Mouse (Mus musculus) cerebellum, postnatal 10 days (tissue): Measurements from ENCODE around the gene Ccl17.

Source experiments
- DNase-seq, 2 experiments: peaks; one replicate each; pipeline ENCODE4 v3.0.0; 2021; ENCODE audit warnings: mixed read lengths in 2 of 2

Gene Ccl17

DNA sequence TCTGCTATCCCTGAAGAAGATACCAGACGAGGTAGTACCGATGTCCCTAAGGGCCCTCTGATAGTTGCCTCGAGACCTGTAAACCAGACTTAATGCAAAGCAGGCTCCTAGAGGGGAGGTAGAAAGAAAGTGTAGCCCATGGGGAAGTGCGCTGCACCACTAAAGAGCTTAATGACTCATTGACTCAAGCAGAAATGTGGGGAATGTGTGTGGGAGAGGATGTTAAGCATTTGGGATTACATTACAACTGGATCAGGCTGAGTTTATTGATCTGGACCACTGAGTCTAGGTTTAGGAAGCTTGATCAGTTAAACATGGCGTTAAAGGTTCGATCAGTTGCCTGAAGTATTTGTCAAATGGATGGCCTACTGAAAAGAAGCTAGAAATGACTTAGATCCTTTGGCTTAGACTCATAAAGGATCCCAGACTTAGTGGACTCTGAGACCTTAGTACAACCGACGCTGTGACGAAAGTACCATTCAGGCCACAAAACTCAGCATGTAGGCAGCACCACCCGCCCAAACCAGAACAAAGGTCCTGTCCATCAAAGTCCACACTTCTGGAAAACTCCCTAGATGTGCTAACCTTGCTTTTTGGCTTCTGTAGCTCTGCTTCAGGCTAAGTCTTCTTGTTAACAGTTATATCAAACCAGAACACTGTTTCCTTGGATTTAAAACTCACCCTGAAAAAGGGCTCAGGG, 20.8 kb upstream of the Ccl17 start:
- DNase-seq = no peak

DNA sequence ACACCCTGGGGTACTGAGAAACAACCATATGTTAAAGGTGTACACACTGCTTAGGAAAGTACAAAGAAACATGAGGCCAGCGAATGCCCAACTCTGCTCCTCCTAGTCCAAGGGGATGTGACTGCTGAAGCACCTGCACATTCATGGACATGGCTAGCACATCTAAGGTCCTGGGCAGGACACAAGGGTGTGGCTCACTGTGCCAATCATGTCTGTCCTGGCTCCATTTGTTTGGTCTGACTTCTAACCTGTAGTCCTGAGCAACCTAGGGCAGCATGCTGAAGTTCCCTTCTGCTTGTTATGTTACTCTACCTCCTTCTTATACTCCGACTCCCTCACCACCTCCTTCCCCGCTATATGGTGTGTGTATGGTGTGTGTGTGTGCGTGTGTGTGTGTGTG, 15.9 kb upstream of the Ccl17 start:
- DNase-seq = no peak

DNA sequence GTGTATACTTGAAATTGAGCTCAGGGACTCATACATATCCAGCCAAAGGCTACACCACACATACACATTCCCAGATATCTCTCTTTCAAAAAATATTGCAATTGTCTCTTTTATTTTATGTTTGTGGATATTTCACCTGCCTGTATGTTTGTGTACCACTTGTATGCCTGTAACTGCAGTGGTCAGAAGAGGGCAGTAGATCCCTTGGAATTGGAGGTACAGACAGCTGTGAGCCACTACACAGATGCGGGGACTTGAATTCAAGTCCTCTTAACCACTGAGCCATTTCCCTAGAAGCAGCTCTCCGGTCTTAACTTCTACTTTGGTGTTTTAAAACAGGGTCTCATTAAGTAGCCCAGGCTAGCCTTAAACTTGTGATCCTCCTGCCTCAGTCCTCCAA, 15.5 kb upstream of the Ccl17 start:
- DNase-seq = no peak

DNA sequence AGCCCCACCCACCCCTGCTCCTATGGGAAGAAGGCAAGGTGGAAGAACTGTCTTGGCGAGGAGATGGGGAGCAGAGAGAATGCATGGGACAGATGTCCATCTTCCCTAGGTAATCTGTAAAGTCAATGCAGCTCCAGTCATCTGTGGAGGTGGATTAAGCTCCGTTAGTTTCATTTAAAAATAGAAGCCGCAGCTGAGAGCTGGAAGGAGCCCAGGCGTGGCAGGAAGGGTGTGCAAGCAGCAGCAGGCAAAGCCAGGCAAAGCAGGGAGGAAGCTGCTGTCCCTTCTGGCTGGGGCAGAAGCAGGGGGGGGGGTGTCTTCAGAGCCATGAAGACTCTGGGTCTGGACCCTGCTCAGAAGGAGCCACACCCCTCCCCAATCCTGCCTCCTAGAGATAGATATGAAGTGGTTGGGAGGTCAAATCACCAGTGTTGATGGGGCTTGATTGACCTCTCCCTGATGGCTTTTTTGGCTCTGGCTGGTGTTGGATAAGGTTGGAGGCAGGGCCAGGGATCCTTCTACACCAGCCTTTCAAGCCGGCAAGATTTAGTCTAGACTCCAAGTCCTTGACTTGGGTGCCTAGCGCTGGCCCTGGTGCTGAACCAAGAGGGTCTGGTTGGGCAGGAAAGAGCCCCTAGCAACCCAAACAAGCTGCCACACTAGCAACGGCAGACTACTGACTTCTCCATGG, 9.8 kb upstream of the Ccl17 start:
- peak; percentile 36 to 38 for DNase-seq

DNA sequence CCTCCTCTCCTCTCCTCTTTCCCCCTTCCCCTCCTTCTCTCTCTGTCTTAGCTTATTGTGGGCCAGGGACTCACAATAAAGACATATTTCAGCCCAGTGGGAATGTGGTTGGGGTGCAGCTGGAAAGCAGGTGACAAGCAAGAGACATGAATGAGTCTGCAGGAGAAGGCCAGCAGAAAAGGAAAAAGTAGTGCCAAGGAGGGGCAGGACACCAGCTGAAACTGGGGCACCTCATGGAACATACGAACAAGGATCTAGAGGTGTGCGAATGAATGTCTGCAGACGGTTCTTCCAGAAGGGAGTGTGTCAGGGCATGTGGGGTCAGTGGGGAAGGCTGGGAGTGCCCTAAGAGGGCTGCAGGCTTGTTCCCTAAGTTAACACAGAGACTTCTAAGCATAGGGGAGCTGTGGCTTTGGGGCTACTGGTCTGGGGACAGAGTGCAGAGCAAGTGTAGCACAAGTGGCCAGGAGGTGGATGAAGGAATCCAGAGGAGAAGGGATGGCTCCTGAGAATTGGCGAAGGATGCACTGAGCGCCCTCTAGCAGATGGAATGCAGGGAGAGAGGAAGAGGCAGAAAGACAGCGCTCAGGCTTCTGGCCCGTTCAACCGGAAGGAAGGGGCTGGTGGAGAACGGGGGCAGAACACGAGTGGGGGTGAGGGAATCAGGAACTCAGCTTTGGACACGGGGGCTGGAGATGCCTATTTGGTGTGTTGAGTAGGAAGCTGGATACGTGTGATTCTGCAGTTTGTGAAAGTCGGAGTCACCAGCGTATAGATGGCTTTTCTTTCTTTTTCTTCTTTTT, 8.8 kb upstream of the Ccl17 start:
- DNase-seq = peak; percentile 62 to 65

DNA sequence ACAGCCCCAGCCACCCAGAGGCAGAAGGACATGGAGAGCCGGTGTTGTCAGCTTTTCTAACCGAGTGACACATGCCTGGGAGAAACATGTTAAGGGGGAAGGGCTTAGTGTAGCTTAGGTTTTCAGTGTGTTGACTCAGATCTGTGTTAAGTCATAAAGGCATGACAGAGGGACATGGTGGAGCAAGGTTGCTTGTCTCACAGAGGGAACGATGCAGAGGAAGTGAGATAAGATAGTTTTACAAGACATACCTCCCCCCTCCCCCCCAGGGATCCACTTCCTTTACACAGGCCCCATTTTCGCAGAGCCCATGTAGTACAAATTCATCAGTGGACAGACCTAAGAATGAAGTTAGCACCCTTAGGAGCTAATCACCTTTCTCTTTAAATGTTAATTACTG, 7.9 kb upstream of the Ccl17 start:
- no peak for DNase-seq

DNA sequence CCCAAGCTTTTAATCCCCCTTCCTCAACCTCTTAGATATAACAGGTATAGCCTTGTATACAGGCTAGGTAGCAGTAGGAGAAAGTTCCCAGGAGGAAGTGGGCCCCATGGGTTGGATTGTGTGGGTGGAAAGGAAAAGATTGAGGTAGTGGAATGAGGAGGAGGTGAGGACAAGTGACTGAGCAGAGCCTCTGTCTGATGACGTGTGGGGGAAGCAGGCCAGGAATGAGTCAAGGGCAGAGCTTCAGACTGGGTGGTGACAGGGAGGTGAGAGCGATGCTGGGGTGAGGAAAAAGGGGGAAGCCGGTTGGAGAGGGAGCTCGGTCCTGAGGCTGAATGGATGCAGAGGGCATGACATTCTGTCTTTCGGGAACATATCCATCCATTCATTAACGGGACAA, 6.7 kb upstream of the Ccl17 start:
- no peak for DNase-seq

DNA sequence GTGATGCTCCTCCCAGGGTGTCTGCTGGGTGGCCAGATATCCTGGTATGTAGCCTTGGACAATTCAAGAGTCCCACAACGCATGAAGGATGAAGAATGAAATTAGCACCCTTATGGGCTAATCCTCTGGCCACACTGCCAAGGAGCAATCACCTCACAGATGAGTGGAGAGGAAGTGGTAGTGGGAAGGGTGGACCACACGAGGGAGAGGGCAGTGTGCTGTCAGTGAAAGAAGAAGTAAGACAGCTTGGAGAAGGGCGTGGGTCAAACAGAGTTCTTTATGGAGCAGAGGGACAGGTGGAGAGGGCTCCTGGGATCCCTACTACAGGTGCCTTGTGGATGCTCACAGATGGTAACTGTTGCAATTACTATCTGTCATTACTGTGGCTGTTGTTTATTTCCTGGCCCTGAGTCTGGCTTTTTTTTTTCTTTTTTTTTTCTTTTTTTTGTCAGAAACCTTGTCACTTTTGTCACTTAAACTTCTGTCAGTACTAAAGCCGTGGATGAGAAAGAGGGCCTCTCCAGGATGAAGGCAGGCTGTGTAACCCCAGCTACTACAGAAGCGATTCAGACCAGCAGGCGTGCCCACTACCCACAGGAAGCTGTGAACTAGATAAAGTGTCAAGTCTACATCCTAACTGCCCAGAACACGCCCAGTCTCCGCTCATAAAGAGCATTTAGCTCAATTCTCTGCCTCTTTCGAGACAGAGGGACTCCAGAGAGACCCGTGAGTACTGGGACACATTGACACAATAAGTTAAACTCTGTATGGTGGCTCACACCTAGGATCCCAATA, 5.5 kb upstream of the Ccl17 start:
- DNase-seq = no peak

DNA sequence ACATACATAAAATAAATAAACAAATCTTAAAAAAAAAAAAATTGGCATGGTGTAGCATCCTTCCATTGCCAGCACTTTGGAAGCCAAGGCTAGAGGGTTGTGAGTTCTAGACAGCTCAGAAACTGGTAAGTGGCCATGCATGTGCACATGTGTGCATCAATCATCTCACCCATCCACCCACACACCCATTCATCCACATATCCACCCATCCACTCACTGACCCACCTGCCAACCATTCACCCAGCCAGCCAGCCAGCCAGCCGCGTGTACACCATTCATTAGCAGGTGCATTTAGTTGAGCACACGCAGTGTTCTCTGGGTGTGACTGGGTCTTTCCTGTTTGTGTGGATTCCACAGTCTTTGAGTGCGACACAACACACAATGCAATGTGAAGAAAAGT, 4.4 kb upstream of the Ccl17 start:
- no peak for DNase-seq

DNA sequence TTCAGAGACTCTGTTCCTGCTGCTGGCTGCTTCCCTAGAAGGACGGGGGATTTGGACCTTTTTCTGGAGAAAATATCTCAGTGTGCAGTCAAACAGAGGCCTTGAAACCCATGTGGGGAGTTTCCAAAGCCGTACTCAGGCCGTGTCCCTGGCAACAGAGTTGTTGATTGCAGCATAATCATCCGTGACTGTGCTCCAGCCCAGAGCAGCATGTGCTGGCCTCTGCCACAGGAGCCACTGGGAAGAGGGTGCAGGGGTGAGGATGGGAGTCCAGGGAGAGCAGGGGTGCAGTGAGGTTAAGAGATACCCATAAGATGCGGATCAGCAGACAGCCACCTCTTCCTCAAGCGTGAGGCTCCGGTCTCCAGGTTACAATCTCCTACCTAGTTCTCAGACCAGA, 2.7 kb upstream of the Ccl17 start:
- DNase-seq = no peak

DNA sequence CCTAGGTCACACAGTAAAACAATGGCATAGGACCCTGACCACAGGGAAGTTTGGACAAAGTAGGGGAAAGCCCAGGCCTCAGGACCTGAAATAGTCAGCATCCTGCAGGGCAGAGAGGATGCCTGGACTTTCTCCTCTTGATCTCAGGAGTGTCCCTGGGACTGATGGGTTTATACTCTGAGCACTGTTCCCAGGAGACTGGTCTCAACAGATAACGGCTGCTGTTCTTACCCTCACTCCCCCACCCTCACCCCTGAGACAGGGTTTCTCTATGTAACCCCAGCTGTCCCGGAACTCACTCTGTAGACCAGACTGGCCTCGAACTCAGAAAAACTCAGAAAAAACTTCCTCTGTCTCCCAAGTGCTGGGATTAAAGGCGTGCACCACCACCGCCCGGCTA, 1.9 kb upstream of the Ccl17 start:
- DNase-seq = no peak

DNA sequence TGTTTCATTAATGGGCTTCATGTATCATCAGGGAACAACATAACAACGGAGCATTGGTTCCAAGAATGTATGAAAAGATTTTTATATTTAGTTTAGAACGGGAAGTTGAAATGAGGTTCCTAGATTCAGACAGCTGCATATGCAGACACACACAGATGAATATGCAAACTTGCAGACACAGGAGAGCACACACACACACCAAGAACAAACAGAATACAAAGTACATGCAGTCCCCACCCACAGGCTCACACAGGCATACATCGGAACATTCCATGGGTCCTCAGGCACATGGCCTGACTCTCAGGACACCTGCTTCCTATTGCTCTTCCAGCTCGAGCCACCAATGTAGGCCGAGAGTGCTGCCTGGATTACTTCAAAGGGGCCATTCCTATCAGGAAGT, 602 bp downstream of the Ccl17 start:
- no peak for DNase-seq

DNA sequence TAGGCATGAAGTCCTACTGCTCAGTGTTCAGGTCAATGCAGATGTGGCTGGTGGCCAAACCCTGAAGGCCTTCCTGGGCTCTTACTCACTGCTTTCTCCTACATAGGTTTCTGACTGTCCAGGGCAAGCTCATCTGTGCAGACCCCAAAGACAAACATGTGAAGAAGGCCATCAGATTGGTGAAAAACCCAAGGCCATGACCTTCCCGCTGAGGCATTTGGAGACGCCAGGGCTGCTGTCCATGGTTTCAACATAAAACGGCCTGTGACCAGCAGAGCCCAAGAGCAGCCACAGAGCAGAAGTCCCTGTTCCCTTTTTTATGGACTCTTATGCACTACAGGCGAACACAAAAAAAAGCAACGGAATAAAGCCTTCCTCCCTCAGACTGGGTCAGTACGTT, 1.4 kb downstream of the Ccl17 start:
- no peak for DNase-seq

DNA sequence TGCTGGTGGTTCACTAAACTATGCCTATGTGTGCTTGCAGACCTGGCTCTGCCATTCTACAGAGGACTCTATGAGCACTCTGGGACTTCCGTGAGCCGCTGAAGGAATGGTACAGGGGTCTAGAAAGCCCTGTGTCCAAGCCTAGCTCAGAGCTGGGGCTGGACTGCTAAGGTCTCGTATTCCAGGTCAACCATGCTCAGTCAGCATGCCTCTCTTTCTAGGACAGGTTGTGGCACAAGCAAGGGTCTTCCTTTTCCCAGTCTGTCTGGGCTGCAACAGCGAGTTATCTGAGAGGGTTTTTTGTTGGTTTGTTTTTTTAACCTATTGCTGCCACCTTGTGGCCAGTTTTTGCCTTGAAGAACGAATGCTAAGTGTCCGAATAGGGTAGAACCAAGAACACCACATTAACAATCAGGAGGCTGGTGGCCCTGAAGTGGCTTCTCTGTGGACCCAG, 2.4 kb downstream of the Ccl17 start:
- DNase-seq = peak; percentile 93 to 94

DNA sequence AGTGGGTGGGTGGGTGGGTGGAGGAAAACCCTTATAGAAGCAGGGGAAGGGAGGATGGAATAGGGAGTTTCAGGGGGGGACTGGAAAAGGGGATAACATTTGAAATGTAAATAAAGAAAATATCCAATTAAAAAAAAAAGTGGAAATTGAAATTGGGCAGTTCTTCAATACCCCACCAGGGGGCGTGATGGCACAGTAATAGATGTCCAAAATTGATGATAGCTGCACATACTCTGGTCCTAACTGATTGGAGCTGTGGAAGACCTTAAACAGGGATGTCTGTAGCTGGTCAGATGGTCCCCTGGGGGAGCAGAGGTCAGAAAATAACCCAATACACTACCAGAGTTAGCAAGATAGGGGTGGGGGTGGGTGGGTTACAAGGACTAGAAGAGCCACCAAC, 4.3 kb downstream of the Ccl17 start:
- peak; percentile 59 to 76 for DNase-seq

DNA sequence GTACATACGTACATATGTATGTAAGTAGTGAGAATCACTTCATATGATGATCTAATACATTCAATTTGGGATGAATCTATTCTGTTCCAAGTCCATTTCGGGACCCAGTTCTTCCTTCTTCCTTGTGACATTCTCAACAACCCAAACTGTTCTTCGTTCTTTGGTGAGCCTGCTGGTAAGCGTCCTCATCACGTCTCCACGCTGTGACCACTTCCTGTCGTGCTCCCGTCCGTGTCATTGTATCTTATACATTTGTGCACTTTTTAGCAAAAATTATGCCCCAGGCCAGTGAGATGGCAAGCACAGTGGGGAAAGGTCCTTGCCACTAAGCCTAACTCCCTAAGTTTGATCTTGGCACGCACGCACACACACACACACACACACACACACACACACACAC, 7.7 kb downstream of the Ccl17 start:
- DNase-seq = no peak

DNA sequence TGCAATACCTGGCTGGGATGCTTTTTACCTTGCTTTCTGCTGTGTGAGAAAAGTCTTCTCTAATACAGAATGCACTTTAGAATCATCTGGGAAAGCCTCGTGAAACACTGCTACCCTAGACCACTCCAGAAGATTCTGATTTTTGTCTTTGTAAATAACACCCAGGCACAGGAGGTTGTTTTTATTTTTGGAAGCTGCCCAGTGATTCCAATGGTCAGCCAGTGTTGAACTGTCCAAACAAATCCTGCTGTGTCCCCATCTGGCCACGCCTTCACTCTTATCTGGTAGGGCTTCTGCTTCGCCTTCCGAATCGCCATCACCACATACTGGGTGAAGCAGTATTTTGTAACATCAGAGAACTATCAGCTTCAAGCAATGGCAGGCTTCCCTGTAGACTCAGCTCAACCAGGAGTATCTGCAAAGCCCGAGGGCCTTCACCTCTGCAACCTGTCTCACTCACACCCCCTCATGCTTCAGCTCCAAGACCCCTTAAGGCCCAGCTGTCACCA, 9.5 kb downstream of the Ccl17 start:
- no peak for DNase-seq

DNA sequence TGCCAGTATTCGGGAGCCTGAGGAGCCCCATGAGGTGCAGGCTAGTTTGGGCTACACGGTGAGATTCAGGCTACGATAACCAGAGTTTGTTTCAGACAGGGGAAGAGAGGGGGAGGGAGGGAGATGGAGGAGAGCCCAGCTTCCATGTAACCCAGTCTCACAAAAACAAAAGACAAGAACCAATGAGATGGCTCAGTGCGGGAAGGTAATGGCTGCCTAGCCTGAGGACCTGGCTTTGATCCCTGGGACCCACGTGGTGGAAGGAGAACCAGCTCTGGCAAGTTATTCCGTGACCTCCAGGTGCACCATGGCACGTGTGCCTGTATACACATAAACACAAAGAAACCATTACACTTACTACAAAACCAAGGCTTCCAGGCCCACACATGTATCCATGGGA, 10.3 kb downstream of the Ccl17 start:
- peak; percentile 40 to 45 for DNase-seq

DNA sequence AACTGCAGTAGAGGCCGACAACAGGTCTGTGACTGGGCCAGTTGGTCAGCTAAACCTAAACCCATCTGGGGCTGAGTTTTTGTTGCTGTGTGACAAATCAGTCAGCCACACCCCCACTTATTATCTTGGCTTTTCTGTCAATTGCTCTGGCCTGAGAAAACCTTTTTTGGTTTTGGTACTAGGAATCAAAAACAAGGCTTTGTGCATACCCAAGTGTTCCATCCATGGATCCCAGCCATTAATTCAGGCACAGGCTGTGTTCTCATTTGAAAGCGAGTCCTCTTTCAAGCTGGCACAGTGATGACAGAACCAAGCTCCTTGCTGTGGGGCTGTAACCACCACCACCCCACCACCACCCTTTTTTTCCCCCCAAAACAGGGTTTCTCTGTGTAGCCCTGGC, 11.1 kb downstream of the Ccl17 start:
- DNase-seq = no peak

DNA sequence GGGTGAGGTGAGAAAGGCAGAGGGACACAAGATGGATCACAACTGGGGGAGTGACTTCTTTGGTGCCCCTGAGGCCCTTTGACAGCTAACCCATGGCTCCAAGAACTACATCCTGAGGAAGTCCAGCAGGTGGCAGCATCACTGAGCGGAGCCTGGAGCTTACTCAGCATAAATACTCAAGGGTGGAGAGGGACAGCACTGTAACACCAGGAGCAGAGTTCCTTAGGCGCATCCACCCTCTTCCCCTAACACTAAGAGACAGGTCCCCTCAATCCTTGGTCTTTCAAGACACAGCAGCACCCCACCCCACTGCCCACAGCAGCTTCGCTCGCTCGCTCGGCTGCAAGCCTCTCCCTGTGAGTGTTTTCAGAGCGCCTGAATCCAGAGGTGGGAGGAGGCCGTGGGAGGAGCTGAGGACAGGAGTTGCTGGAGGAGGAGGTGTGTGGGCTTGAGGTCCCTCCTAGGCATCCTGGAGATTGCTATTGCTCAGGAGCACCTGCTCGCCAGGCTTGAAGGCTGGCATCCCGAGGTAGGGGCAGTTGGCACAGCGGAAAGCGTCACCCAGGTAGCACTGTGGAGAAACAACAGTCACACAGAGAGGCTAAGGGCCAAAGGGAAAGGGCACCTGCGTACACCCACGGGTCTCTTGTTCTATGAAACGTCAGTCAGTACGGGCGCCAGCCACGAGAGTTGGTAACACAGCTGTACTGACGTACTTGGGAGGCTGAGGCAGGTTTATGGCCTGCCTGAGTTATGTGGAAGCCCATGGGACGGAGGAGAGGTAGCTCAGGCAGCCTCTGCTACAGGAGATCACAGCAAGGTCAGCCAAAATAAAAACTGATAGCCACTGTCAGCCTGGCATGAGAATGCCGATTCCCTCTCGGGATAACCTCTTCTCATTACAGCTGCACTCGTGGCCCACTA, 12.6 kb downstream of the Ccl17 start:
- DNase-seq = peak; percentile 73 to 76

DNA sequence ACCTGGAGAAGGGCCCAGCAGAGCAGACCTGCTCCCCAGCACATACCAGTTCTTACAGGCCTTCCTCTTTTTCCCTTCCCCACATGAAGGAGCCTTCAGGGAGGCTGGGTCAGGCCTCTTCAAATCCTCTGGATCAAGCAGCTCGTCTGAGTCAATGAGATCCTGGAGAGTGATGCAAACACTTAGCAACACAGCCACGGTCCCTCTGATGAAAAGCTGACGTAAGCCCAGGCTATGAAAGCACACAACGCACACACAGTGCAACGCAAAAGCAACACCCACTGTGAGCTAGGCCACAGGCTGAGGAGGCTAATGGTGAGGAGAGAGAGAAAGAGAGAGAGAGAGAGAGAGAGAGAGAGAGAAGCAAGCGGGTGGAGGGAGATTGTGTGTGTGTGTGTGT, 14.9 kb downstream of the Ccl17 start:
- no peak for DNase-seq

DNA sequence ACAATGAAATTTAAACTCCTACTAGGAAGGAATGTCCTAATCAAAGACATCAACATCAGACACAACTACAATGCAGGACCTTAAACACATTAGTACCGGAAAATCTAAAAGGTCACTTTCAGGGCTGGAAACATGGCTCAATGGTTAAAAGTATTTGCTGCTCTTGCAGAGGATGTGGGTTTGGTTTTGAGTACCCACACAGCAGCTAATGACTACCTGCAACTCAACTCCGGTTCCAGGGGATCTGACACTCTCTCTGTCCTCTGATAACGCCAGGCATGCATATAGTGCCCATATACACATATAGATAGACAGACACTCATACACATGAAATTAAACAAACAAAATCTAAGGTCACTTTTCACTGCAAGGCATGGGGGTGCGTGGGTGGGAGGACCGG, 16.0 kb downstream of the Ccl17 start:
- DNase-seq = no peak
